Mouse (Mus musculus) C2C12 (cell line): Measurements from ENCODE around the gene Psmb2.

Experiments
- CTCF ChIP-seq: IDR thresholded peaks from one replicate; pipeline ENCODE4 v1.5.1; 2011; ENCODE audit not compliant: control insufficient read depth, insufficient read depth, insufficient read length
- FOSL1 ChIP-seq: IDR thresholded peaks from one replicate; pipeline ENCODE4 v1.8.0; 2011; ENCODE audit warnings: mild to moderate bottlenecking, low read length; ENCODE audit not compliant: poor library complexity, insufficient read depth, severe bottlenecking
- MYOG ChIP-seq: IDR thresholded peaks from one replicate; pipeline ENCODE4 v1.6.1; 2011; ENCODE audit not compliant: control insufficient read depth, insufficient read length; ENCODE audit errors: extremely low read depth
- USF1 ChIP-seq: IDR thresholded peaks from one replicate; pipeline ENCODE4 v1.6.1; 2011; ENCODE audit warnings: low read depth, mild to moderate bottlenecking, control low read depth, moderate library complexity

DNA sequence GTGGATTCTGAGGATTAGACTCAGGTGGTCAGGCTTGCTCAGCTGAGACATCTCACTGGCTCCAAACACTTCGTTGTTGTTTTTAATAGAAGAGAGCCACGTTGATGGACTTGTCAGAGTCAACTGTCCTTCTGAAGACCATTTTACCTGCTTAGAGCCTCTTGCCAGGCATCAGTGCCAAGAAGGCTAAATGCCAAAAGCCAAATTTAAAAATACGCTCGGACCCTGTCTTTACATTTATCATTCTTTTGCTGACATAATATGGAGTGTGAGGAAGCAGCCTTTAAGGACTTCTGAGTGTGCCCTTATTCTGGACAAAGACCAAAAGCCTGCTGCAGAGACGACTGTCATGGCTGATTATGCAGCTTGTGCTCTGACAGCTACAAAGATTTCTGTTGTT lies 80.9 kb downstream of the Psmb2 start:
- TF ChIP-seq CTCF, result no peak
- no peak for TF ChIP-seq USF1
- no peak for TF ChIP-seq MYOG
- TF ChIP-seq FOSL1, result no peak
